Mouse (Mus musculus): Measurements from ENCODE around the gene Chrnb2.

GRCm38 (mm10) chr3:89795746-89796145 is 31.3 kb upstream of the Chrnb2 start:
- TF ChIP-seq CTCF (IDR thresholded peaks at IDR 0.05; ENCODE audit: insufficient read depth, low read length) (no peak), POLR2A (IDR thresholded peaks at IDR 0.05; ENCODE audit: borderline replicate concordance, extremely low read depth, low read depth, low read length) (no peak)

All from lung, adult 2 months (tissue).